Mouse (Mus musculus) embryo, embryonic 9.5 days (tissue): Measurements from ENCODE around the gene Olfm4.
A peak's percentile ranks its signal among the peaks of the same experiment; 100 is the strongest.

Source experiments
- DNase-seq: peaks from one replicate; pipeline ENCODE4 v3.0.0-alpha.2; 2017; ENCODE audit errors: extremely low spot score

The Olfm4 gene

GRCm38 (mm10) chr14:80029297-80030001, 45.6 kb downstream of the Olfm4 start:
- no peak for DNase-seq

DNA sequence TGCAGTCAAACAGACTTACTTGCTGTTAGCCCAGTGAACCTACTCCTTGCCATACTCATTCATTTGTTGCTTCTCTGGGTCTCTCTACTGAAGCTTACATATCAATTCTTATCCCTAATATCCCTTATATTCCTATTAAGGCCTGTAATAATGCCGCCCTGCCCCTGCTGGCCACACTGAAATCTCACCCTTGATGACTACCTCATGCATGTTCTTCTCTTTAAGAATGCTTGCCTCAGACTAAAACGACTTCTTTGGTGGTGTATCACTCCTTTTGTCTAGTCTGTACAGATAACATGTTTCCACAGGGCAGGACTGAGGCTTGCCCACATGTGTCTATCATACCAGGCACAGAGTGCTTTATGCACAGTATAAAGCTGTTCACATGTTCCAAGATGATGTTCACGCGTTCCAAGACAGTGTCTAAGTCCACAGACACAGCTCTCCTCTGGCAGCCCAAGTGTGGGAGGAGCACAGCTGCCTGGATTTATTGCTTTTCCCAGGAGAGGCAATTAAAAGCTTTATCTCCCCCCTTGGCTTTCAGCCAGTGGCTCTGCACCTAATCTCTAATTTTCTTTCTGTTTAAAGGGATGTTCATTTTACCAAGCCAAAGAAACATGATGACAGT, 55.9 kb downstream of the Olfm4 start:
- DNase-seq, result no peak

DNA sequence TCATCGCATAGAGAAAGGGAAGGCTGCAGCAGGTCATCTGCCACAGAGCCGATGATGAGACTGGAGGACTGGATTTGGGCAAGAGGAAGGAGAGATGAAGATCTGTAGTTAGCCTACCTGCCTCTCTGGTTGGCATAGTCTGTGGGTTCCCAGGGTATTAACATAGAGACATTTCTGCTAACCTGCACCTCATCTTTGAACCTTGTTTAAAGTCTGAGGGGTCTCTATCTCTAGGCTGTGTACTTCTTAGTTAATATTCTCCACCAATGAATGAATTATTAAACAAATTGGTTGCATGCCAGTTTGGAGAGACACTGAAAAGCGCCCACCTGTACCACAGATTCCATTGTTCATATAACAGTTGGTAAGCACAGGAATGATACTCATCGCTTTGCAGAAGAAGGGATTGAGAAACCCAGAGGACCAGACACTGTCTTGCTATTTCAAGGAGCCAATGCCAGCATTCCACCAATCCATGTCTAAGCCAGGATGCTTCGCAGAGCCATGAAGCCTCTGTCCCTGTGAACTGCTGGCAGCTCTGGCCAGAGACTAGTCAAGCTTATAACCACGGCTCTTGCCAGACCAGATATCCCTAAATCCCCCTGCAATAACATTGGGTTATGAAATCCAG, 62.3 kb downstream of the Olfm4 start:
- DNase-seq, result no peak

DNA sequence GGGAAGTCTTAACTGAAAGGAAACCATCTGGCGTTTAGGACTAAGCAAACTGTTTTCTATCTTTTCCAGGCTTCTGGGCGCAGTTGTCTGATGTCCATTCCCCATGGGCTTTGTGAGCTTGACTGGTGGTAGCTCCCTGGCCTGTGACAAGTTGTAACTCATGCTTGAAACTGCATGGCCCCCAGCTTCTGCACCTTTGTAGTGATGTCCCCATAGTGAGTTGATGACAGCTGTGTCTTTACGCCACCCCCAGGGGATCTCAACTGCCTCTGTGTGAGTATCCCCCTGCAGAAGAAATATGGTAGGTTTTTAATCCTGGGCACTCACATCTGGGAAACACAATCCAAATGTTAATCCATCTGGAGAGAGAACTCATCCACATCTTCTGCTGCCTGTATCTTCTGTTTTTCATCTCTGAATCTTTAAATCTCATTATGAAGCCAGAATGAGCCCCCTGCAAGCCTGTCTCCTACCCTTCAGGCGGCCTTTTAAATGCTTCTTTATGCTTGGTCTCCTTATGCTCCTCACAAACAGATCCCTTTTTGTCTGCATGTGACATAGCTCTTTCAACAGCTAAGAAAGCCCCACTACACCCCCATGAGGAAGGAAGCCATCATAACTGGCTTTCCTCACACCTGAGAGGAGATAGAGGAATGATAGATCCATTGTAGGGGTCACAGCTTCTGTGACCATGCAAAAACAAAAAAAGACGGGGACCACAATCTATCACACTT, 63.7 kb downstream of the Olfm4 start:
- DNase-seq, result peak; percentile 4

DNA sequence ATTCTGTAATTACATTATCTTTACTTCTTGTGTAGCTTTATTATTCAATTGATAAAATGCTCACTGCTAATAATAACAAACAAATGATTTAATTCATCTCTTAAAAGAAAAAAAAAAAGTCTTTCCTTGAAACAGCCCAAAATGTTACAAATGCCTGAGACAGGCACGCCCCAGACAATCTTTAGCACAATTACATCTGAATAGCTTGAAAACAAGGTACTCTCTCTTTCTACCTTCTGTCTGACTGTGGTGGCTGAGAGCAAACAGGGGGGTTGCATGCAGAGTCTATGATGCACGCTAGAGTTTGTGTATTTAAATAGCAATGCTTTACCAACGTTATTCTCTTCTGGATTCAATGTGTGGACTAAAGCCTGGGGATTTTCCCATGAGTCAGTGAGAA, 71.8 kb downstream of the Olfm4 start:
- no peak for DNase-seq

- no peak for DNase-seq
Observed at GRCm38 (mm10) chr14:80061686-80062085, 77.8 kb downstream of the Olfm4 start.

- DNase-seq, result no peak
Observed at GRCm38 (mm10) chr14:80062896-80063295, 79.0 kb downstream of the Olfm4 start.

DNA sequence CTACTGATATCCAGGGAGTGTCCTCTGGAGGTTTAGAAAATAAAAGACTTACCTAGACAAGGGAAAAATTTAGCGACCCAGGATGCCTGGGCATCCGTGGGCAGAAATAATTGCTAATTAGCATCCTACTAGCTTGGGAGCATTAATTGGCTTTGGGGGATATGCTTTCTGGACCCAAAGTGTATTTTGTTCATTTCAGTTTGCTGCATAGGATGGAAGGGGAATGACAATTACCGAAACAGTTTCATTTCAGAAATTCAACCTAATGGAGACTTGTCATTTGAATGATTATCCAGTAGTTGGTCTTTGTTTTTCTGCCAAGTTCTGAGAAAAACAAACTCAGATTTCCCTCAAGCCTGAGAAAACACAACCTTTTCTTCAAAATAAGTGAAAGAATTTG, 86.7 kb downstream of the Olfm4 start:
- no peak for DNase-seq
